Mouse (Mus musculus) CD4-positive, CD25-positive, alpha-beta regulatory T cell (primary cell): ENCODE measurements around the gene Pgpep1. TPM values are rescaled to one million over a fixed set of nuclear protein-coding genes. Genes with fewer than 3 reads are reported as not detected.

Source experiments
- polyA plus RNA-seq: library from polyadenylated mRNA; unstranded; fragments of 100-300 nt; shearing (Covaris generic); gene quantifications from one replicate; pipeline ENCODE4 v1.2.1, GENCODE M21; 2017

Gene Pgpep1
- polyA plus RNA-seq, result 5.5 TPM

GRCm38 (mm10) chr8:70660273-70660725 is at the start of gene Pgpep1:
Pgpep1 (minus strand) TSS chr8:70660388.

GRCm38 (mm10) chr8:70703287-70703686 is 43.1 kb upstream of the Pgpep1 start, which contains the start of gene Iqcn:
Iqcn (plus strand) TSS chr8:70703457.

GRCm38 (mm10) chr8:70698310-70699109 is 38.3 kb upstream of the Pgpep1 start, which contains the start of gene Jund:
Jund (plus strand) TSS chr8:70698949.

GRCm38 (mm10) chr8:70673079-70673856 is 13.1 kb upstream of the Pgpep1 start, which contains the start of gene Lsm4:
Lsm4 (plus strand) TSS chr8:70673248.

GRCm38 (mm10) chr8:70632346-70632892 is 27.8 kb downstream of the Pgpep1 start, which contains the start of gene Gdf15:
Gdf15 (minus strand) TSS chr8:70632456.

GRCm38 (mm10) chr8:70615894-70616293 is 44.3 kb downstream of the Pgpep1 start, which contains the start of gene Lrrc25:
Lrrc25 (plus strand) TSS chr8:70616155.

GRCm38 (mm10) chr8:70608749-70609367 is 51.3 kb downstream of the Pgpep1 start, which contains the start of gene Ssbp4:
Ssbp4 (minus strand) TSS chr8:70608872.

Other genes with a start within 250 kb of the Pgpep1 start
- 16.7 TPM for gene Crtc1, start 220.8 kb downstream of the Pgpep1 start, polyA plus RNA-seq
- 19.3 TPM for gene Klhl26, start 183.4 kb downstream of the Pgpep1 start, polyA plus RNA-seq
- not detected for gene Tmem59l, start 173.0 kb downstream of the Pgpep1 start, polyA plus RNA-seq
- gene Crlf1, start 167.2 kb downstream of the Pgpep1 start, polyA plus RNA-seq, result not detected
- gene Rex1bd, start 153.6 kb downstream of the Pgpep1 start, polyA plus RNA-seq, result 108 TPM
- 975 TPM for gene Uba52, start 149.6 kb downstream of the Pgpep1 start, polyA plus RNA-seq
- gene Fkbp8, start 132.7 kb downstream of the Pgpep1 start, polyA plus RNA-seq, result 422 TPM
- 90.3 TPM for gene Kxd1, start 132.4 kb downstream of the Pgpep1 start, polyA plus RNA-seq
- 39.6 TPM for gene Ell, start 120.9 kb downstream of the Pgpep1 start, polyA plus RNA-seq
- 95.3 TPM for gene Isyna1, start 66.0 kb downstream of the Pgpep1 start, polyA plus RNA-seq
- 141 TPM for gene Ssbp4, start 51.5 kb downstream of the Pgpep1 start, polyA plus RNA-seq
- 0.24 TPM for gene Lrrc25, start 44.2 kb downstream of the Pgpep1 start, polyA plus RNA-seq
- not detected for gene Gdf15, start 27.9 kb downstream of the Pgpep1 start, polyA plus RNA-seq
- 379 TPM for gene Lsm4, start 12.9 kb upstream of the Pgpep1 start, polyA plus RNA-seq
- 866 TPM for gene Jund, start 38.6 kb upstream of the Pgpep1 start, polyA plus RNA-seq
- 0.16 TPM for gene Iqcn, start 43.1 kb upstream of the Pgpep1 start, polyA plus RNA-seq
- gene Gm3336, start 58.2 kb upstream of the Pgpep1 start, polyA plus RNA-seq, result not detected
- gene Pde4c, start 63.3 kb upstream of the Pgpep1 start, polyA plus RNA-seq, result 0.98 TPM
- 13.2 TPM for gene Rab3a, start 94.3 kb upstream of the Pgpep1 start, polyA plus RNA-seq
- 71.6 TPM for gene Mpv17l2, start 100.6 kb upstream of the Pgpep1 start, polyA plus RNA-seq
- gene Pik3r2, start 116.3 kb upstream of the Pgpep1 start, polyA plus RNA-seq, result 32.8 TPM
- 97.6 TPM for gene Mast3, start 144.7 kb upstream of the Pgpep1 start, polyA plus RNA-seq
- 34.9 TPM for gene Il12rb1, start 148.1 kb upstream of the Pgpep1 start, polyA plus RNA-seq
- gene Arrdc2, start 179.3 kb upstream of the Pgpep1 start, polyA plus RNA-seq, result 23.7 TPM
- gene Kcnn1, start 202.9 kb upstream of the Pgpep1 start, polyA plus RNA-seq, result not detected
- 64.8 TPM for gene Ccdc124, start 213.5 kb upstream of the Pgpep1 start, polyA plus RNA-seq
- not detected for gene Slc5a5, start 232.4 kb upstream of the Pgpep1 start, polyA plus RNA-seq
- 5,768 TPM for gene Rpl18a, start 237.0 kb upstream of the Pgpep1 start, polyA plus RNA-seq
- 74.7 TPM for gene Map1s, start 245.5 kb upstream of the Pgpep1 start, polyA plus RNA-seq